Mouse (Mus musculus) embryonic facial prominence, embryonic 10.5 days (tissue): ENCODE data around the gene Ctf1. TPM values are rescaled to one million over a fixed set of nuclear protein-coding genes. Genes with fewer than 3 reads are reported as not detected.

Source experiments
- DNase-seq: peaks from one replicate; pipeline ENCODE4 v3.0.0-alpha.2; 2017; ENCODE audit warnings: low spot score
- H3K27ac ChIP-seq: fragments of 300-500 bp; sonication (generic); replicated peaks from 2 replicates; pipeline ENCODE4 v1.5.1; 2016; ENCODE audit warnings: mild to moderate bottlenecking
- H3K27me3 ChIP-seq: fragments of 300-500 bp; sonication (generic); replicated peaks from 2 replicates; pipeline ENCODE4 v1.6.1; 2016; ENCODE audit warnings: low read depth, mild to moderate bottlenecking; ENCODE audit not compliant: poor library complexity, severe bottlenecking
- H3K36me3 ChIP-seq: fragments of 300-500 bp; sonication (generic); replicated peaks from 2 replicates; pipeline ENCODE4 v1.6.1; 2016; ENCODE audit warnings: mild to moderate bottlenecking, moderate library complexity
- H3K4me1 ChIP-seq: fragments of 300-500 bp; sonication (generic); 2 replicates; pipeline ENCODE4 v1.6.1; 2016
- H3K4me3 ChIP-seq: fragments of 300-500 bp; sonication (generic); 2 replicates; pipeline ENCODE4 v1.5.1; 2016; ENCODE audit warnings: mild to moderate bottlenecking, moderate library complexity
- H3K9me3 ChIP-seq: fragments of 300-500 bp; sonication (generic); 2 replicates; pipeline ENCODE4 v1.6.1; 2016; ENCODE audit warnings: mild to moderate bottlenecking
- WGBS: fragments of 180-500 bp; shearing (Covaris S2); methylation state at CpG from one replicate; pipeline ENCODE4 v1.1.7; 2016; 5-methylcytosine and 5-hydroxymethylcytosine counted together
- polyA plus RNA-seq: library from polyadenylated mRNA; unstranded; fragments of >200 nt; fragmentation: Nextera tagmentation; extraction: Ambion mirVana; gene quantifications from 2 replicates; pipeline ENCODE4 v1.2.1, GENCODE M21; 2016

The Ctf1 gene
- polyA plus RNA-seq, 1 experiment from 2014 or later, result 10.7 TPM

GRCm38 (mm10) chr7:127748235-127748560 lies 35.7 kb downstream of the Ctf1 start:
- peaks cover 58% of the 10 kb centered on the region for H3K36me3 ChIP-seq
- H3K27ac ChIP-seq, result peak overlapping the region; percentile 98

GRCm38 (mm10) chr7:127750131-127751127 lies 37.9 kb downstream of the Ctf1 start:
- peaks cover 80% of the 10 kb centered on the region for H3K36me3 ChIP-seq
- DNase-seq, result no peak

More at GRCm38 (mm10) chr7:127748235-127748560, 35.7 kb downstream of the Ctf1 start:
- 92% methylated on average over 28 of the region's 28 CpGs for WGBS
- peak overlapping the region; percentile 96 for H3K4me3 ChIP-seq
- peaks cover 39% of the 10 kb centered on the region for H3K4me1 ChIP-seq
- H3K27me3 ChIP-seq, result no peaks in the 10 kb centered on the region
- no peaks in the 10 kb centered on the region for H3K9me3 ChIP-seq
- no peak for DNase-seq

GRCm38 (mm10) chr7:127751619-127752018 lies 39.1 kb downstream of the Ctf1 start:
- Histone ChIP-seq H3K27me3 (no peaks in the 10 kb centered on the region), H3K36me3 (peaks cover 92% of the 10 kb centered on the region), H3K9me3 (no peaks in the 10 kb centered on the region), H3K4me1 (peaks cover 42% of the 10 kb centered on the region), H3K4me3 (no peak overlapping the region), H3K27ac (no peak overlapping the region)
- 94% methylated on average over 5 of the region's 5 CpGs for WGBS
- DNase-seq, result no peak

More at GRCm38 (mm10) chr7:127750131-127751127, 37.9 kb downstream of the Ctf1 start:
- Histone ChIP-seq H3K9me3 (no peaks in the 10 kb centered on the region), H3K4me3 (no peak overlapping the region), H3K27me3 (no peaks in the 10 kb centered on the region), H3K27ac (no peak overlapping the region), H3K4me1 (peaks cover 32% of the 10 kb centered on the region)
- WGBS, result 89% methylated on average over 19 of the region's 19 CpGs

GRCm38 (mm10) chr7:127752069-127752468 lies 39.5 kb downstream of the Ctf1 start:
- Histone ChIP-seq H3K4me1 (peaks cover 43% of the 10 kb centered on the region), H3K36me3 (peaks cover 96% of the 10 kb centered on the region), H3K27me3 (no peaks in the 10 kb centered on the region), H3K4me3 (0 out of 2 replicates have a peak overlapping the region, but pooled peaks have one; percentile 16), H3K9me3 (no peaks in the 10 kb centered on the region), H3K27ac (no peak overlapping the region)
- 92% methylated on average over 27 of the region's 27 CpGs for WGBS
- DNase-seq, result no peak

GRCm38 (mm10) chr7:127753158-127753557 lies 40.6 kb downstream of the Ctf1 start:
- Histone ChIP-seq H3K4me3 (no peak overlapping the region), H3K36me3 (peaks cover 100% of the 10 kb centered on the region), H3K27me3 (no peaks in the 10 kb centered on the region), H3K4me1 (peaks cover 33% of the 10 kb centered on the region), H3K27ac (no peak overlapping the region), H3K9me3 (no peaks in the 10 kb centered on the region)
- no peak for DNase-seq
- WGBS, result 75% methylated on average over 5 of the region's 5 CpGs

- H3K27ac ChIP-seq, result no peak overlapping the region
- no peaks in the 10 kb centered on the region for H3K9me3 ChIP-seq
- H3K4me3 ChIP-seq, result no peak overlapping the region
- H3K27me3 ChIP-seq, result no peaks in the 10 kb centered on the region
- DNase-seq, result no peak
- peaks cover 29% of the 10 kb centered on the region for H3K4me1 ChIP-seq
- WGBS, result 93% methylated on average over 7 of the region's 7 CpGs
- H3K36me3 ChIP-seq, result peaks cover 100% of the 10 kb centered on the region
Measured at GRCm38 (mm10) chr7:127753741-127754140, 41.2 kb downstream of the Ctf1 start.

- Histone ChIP-seq H3K36me3 (peaks cover 98% of the 10 kb centered on the region), H3K27me3 (no peaks in the 10 kb centered on the region), H3K4me3 (no peak overlapping the region), H3K4me1 (peaks cover 25% of the 10 kb centered on the region), H3K9me3 (no peaks in the 10 kb centered on the region), H3K27ac (no peak overlapping the region)
- WGBS, result 52% methylated on average over 6 of the region's 6 CpGs
- DNase-seq, result no peak
Measured at GRCm38 (mm10) chr7:127759716-127760115, 47.2 kb downstream of the Ctf1 start.

- Histone ChIP-seq H3K4me1 (peaks cover 23% of the 10 kb centered on the region), H3K4me3 (no peak overlapping the region), H3K27ac (no peak overlapping the region), H3K9me3 (no peaks in the 10 kb centered on the region), H3K36me3 (peaks cover 98% of the 10 kb centered on the region), H3K27me3 (no peaks in the 10 kb centered on the region)
- WGBS, result 93% methylated on average over 3 of the region's 3 CpGs
- no peak for DNase-seq
Measured at GRCm38 (mm10) chr7:127760478-127760877, 47.9 kb downstream of the Ctf1 start.

GRCm38 (mm10) chr7:127761026-127761425 lies 48.5 kb downstream of the Ctf1 start:
- Histone ChIP-seq H3K9me3 (no peaks in the 10 kb centered on the region), H3K27me3 (no peaks in the 10 kb centered on the region), H3K4me1 (peaks cover 19% of the 10 kb centered on the region), H3K36me3 (peaks cover 98% of the 10 kb centered on the region), H3K27ac (no peak overlapping the region), H3K4me3 (no peak overlapping the region)
- WGBS, result 52% methylated on average over 7 of the region's 7 CpGs
- peak; percentile 72 for DNase-seq

- peaks cover 98% of the 10 kb centered on the region for H3K36me3 ChIP-seq
- no peak for DNase-seq
- no peaks in the 10 kb centered on the region for H3K9me3 ChIP-seq
Measured at GRCm38 (mm10) chr7:127763642-127764041, 51.1 kb downstream of the Ctf1 start.

GRCm38 (mm10) chr7:127765756-127766155 lies 53.2 kb downstream of the Ctf1 start:
- H3K36me3 ChIP-seq, result peaks cover 77% of the 10 kb centered on the region
- no peaks in the 10 kb centered on the region for H3K27me3 ChIP-seq
- 85% methylated on average over 2 of the region's 2 CpGs for WGBS
- peaks cover 31% of the 10 kb centered on the region for H3K4me1 ChIP-seq
- H3K4me3 ChIP-seq, result no peak overlapping the region
- no peak overlapping the region for H3K27ac ChIP-seq
- no peak for DNase-seq
- H3K9me3 ChIP-seq, result no peaks in the 10 kb centered on the region

More at GRCm38 (mm10) chr7:127763642-127764041, 51.1 kb downstream of the Ctf1 start:
- Histone ChIP-seq H3K4me1 (peaks cover 18% of the 10 kb centered on the region), H3K27me3 (no peaks in the 10 kb centered on the region), H3K27ac (no peak overlapping the region), H3K4me3 (no peak overlapping the region)
- 90% methylated on average over 4 of the region's 4 CpGs for WGBS

- H3K27ac ChIP-seq, result no peak overlapping the region
- H3K4me3 ChIP-seq, result no peak overlapping the region
- DNase-seq, result no peak
- peaks cover 64% of the 10 kb centered on the region for H3K36me3 ChIP-seq
- no peaks in the 10 kb centered on the region for H3K9me3 ChIP-seq
- H3K4me1 ChIP-seq, result peaks cover 39% of the 10 kb centered on the region
- no peaks in the 10 kb centered on the region for H3K27me3 ChIP-seq
- 81% methylated on average over 17 of the region's 17 CpGs for WGBS
Measured at GRCm38 (mm10) chr7:127766851-127767609, 54.5 kb downstream of the Ctf1 start.
